Mouse (Mus musculus): ENCODE results near the gene Maml3. TPM values are rescaled to one million over a fixed set of nuclear protein-coding genes. Genes with fewer than 3 reads are reported as not detected.

Maml3 gene
- polyA plus RNA-seq, 1 experiment from 2014 or later = 8.6 TPM

- WGBS = 81% methylated on average over 10 of the region's 10 CpGs
- Histone ChIP-seq H3K27ac (replicated peaks) (no peak overlapping the region), H3K9me3 (no peaks in the 10 kb centered on the region), H3K36me3 (peaks cover 47% of the 10 kb centered on the region), H3K4me3 (no peak overlapping the region), H3K4me1 (replicated peaks) (no peaks in the 10 kb centered on the region; the same call in 1 of the 2 replicates), H3K27me3 (no peaks in the 10 kb centered on the region), H3K9ac (no peak overlapping the region), H3K4me2 (no peak overlapping the region)
- no peak for ATAC-seq (ENCODE audit: low read depth)
Measured at GRCm38 (mm10) chr3:51693196-51693595, 411.7 kb downstream of the Maml3 start.

- no peaks in the 10 kb centered on the region for H3K9me3 ChIP-seq
- H3K36me3 ChIP-seq = peaks cover 44% of the 10 kb centered on the region
- H3K4me3 ChIP-seq = no peak overlapping the region
- no peak for ATAC-seq (ENCODE audit: low read depth)
- no peaks in the 10 kb centered on the region for H3K4me1 ChIP-seq (replicated peaks)
- WGBS = 91% methylated on average over 8 of the region's 8 CpGs
- no peak overlapping the region for H3K27ac ChIP-seq (replicated peaks)
- no peaks in the 10 kb centered on the region for H3K27me3 ChIP-seq
- no peak overlapping the region for H3K9ac ChIP-seq
- H3K4me2 ChIP-seq = no peak overlapping the region
Measured at GRCm38 (mm10) chr3:51688725-51689124, 416.2 kb downstream of the Maml3 start.

GRCm38 (mm10) chr3:51686791-51687190 lies 418.1 kb downstream of the Maml3 start:
- Histone ChIP-seq H3K27ac (replicated peaks) (no peak overlapping the region), H3K36me3 (peaks cover 35% of the 10 kb centered on the region), H3K4me1 (replicated peaks) (no peaks in the 10 kb centered on the region), H3K4me3 (no peak overlapping the region), H3K9ac (no peak overlapping the region), H3K27me3 (no peaks in the 10 kb centered on the region), H3K9me3 (no peaks in the 10 kb centered on the region), H3K4me2 (no peak overlapping the region)
- ATAC-seq (ENCODE audit: low read depth) = no peak
- WGBS = 70% methylated on average over 6 of the region's 6 CpGs

- no peaks in the 10 kb centered on the region for H3K27me3 ChIP-seq
- no peak overlapping the region for H3K4me2 ChIP-seq
- no peak overlapping the region for H3K9ac ChIP-seq
- no peak overlapping the region for H3K4me3 ChIP-seq
- peaks cover 31% of the 10 kb centered on the region for H3K36me3 ChIP-seq
- no peak overlapping the region for H3K27ac ChIP-seq (replicated peaks)
- 87% methylated on average over 6 of the region's 6 CpGs for WGBS
- no peaks in the 10 kb centered on the region for H3K4me1 ChIP-seq (replicated peaks)
- no peaks in the 10 kb centered on the region for H3K9me3 ChIP-seq
- ATAC-seq (ENCODE audit: low read depth) = no peak
Measured at GRCm38 (mm10) chr3:51686316-51686715, 418.6 kb downstream of the Maml3 start.

GRCm38 (mm10) chr3:51685539-51685938 lies 419.3 kb downstream of the Maml3 start:
- ATAC-seq (ENCODE audit: low read depth) = no peak
- H3K4me2 ChIP-seq = no peak overlapping the region
- WGBS = 92% methylated on average over 6 of the region's 6 CpGs
- H3K4me3 ChIP-seq = no peak overlapping the region
- H3K9ac ChIP-seq = no peak overlapping the region
- no peaks in the 10 kb centered on the region for H3K4me1 ChIP-seq (replicated peaks)
- H3K27me3 ChIP-seq = no peaks in the 10 kb centered on the region
- H3K9me3 ChIP-seq = no peaks in the 10 kb centered on the region
- peaks cover 29% of the 10 kb centered on the region for H3K36me3 ChIP-seq
- H3K27ac ChIP-seq (replicated peaks) = no peak overlapping the region

GRCm38 (mm10) chr3:51674963-51675362 lies 429.9 kb downstream of the Maml3 start:
- Histone ChIP-seq H3K4me2 (no peak overlapping the region), H3K27ac (replicated peaks) (no peak overlapping the region), H3K36me3 (no peaks in the 10 kb centered on the region), H3K4me3 (no peak overlapping the region), H3K9me3 (no peaks in the 10 kb centered on the region), H3K4me1 (replicated peaks) (no peaks in the 10 kb centered on the region; the same call in 1 of the 2 replicates), H3K27me3 (no peaks in the 10 kb centered on the region), H3K9ac (no peak overlapping the region)
- WGBS = 91% methylated on average over 3 of the region's 3 CpGs
- no peak for ATAC-seq (ENCODE audit: low read depth)

GRCm38 (mm10) chr3:51673408-51674086 lies 431.3 kb downstream of the Maml3 start:
- no peak overlapping the region for H3K4me3 ChIP-seq
- no peak overlapping the region for H3K4me2 ChIP-seq
- no peak overlapping the region for H3K9ac ChIP-seq
- no peaks in the 10 kb centered on the region for H3K9me3 ChIP-seq
- H3K36me3 ChIP-seq = no peaks in the 10 kb centered on the region
- H3K27ac ChIP-seq (replicated peaks) = no peak overlapping the region
- ATAC-seq (ENCODE audit: low read depth) = no peak
- 72% methylated on average over 21 of the region's 21 CpGs for WGBS
- no peaks in the 10 kb centered on the region; the same call in 1 of the 2 replicates for H3K4me1 ChIP-seq (replicated peaks)
- H3K27me3 ChIP-seq = no peaks in the 10 kb centered on the region

GRCm38 (mm10) chr3:51672631-51673030 lies 432.2 kb downstream of the Maml3 start:
- 63% methylated on average over 4 of the region's 4 CpGs for WGBS
- no peak for ATAC-seq (ENCODE audit: low read depth)

GRCm38 (mm10) chr3:51671071-51671469 lies 433.8 kb downstream of the Maml3 start:
- H3K4me2 ChIP-seq = no peak overlapping the region
- no peak overlapping the region for H3K9ac ChIP-seq
- no peak overlapping the region for H3K27ac ChIP-seq (replicated peaks)
- no peaks in the 10 kb centered on the region; the same call in 1 of the 2 replicates for H3K4me1 ChIP-seq (replicated peaks)
- H3K4me3 ChIP-seq = no peak overlapping the region
- H3K27me3 ChIP-seq = no peaks in the 10 kb centered on the region
- no peaks in the 10 kb centered on the region for H3K9me3 ChIP-seq
- no peaks in the 10 kb centered on the region for H3K36me3 ChIP-seq
- ATAC-seq (ENCODE audit: low read depth) = no peak
- WGBS = 97% methylated on average over 1 of the region's 1 CpGs

More at GRCm38 (mm10) chr3:51672631-51673030, 432.2 kb downstream of the Maml3 start:
- Histone ChIP-seq H3K36me3 (no peaks in the 10 kb centered on the region), H3K27ac (replicated peaks) (no peak overlapping the region), H3K4me2 (no peak overlapping the region), H3K27me3 (no peaks in the 10 kb centered on the region), H3K9ac (no peak overlapping the region), H3K9me3 (no peaks in the 10 kb centered on the region), H3K4me1 (replicated peaks) (no peaks in the 10 kb centered on the region; the same call in 1 of the 2 replicates), H3K4me3 (no peak overlapping the region)

- H3K4me1 ChIP-seq (replicated peaks) = no peaks in the 10 kb centered on the region; the same call in 1 of the 2 replicates
- 78% methylated on average over 5 of the region's 5 CpGs for WGBS
Measured at GRCm38 (mm10) chr3:51670414-51671070, 434.3 kb downstream of the Maml3 start.

GRCm38 (mm10) chr3:51668607-51669006 lies 436.3 kb downstream of the Maml3 start:
- Histone ChIP-seq H3K27me3 (no peaks in the 10 kb centered on the region), H3K4me3 (no peak overlapping the region), H3K9ac (no peak overlapping the region), H3K9me3 (no peaks in the 10 kb centered on the region), H3K4me2 (no peak overlapping the region), H3K4me1 (replicated peaks) (no peaks in the 10 kb centered on the region; the same call in 1 of the 2 replicates), H3K36me3 (no peaks in the 10 kb centered on the region), H3K27ac (replicated peaks) (no peak overlapping the region)
- no peak for ATAC-seq (ENCODE audit: low read depth)
- WGBS = 63% methylated on average over 2 of the region's 2 CpGs

More at GRCm38 (mm10) chr3:51670414-51671070, 434.3 kb downstream of the Maml3 start:
- Histone ChIP-seq H3K9me3 (no peaks in the 10 kb centered on the region), H3K36me3 (no peaks in the 10 kb centered on the region), H3K9ac (no peak overlapping the region), H3K4me3 (no peak overlapping the region), H3K27ac (replicated peaks) (no peak overlapping the region), H3K27me3 (no peaks in the 10 kb centered on the region), H3K4me2 (no peak overlapping the region)
- no peak for ATAC-seq (ENCODE audit: low read depth)

- Histone ChIP-seq H3K27me3 (no peaks in the 10 kb centered on the region), H3K36me3 (no peaks in the 10 kb centered on the region), H3K27ac (replicated peaks) (no peak overlapping the region), H3K9ac (no peak overlapping the region), H3K4me1 (replicated peaks) (no peaks in the 10 kb centered on the region), H3K4me3 (no peak overlapping the region), H3K4me2 (no peak overlapping the region), H3K9me3 (no peaks in the 10 kb centered on the region)
- 77% methylated on average over 6 of the region's 6 CpGs for WGBS
- ATAC-seq (ENCODE audit: low read depth) = no peak
Measured at GRCm38 (mm10) chr3:51662557-51662956, 442.3 kb downstream of the Maml3 start.
